Mouse (Mus musculus) kidney, adult 2 months (tissue): ENCODE data around the gene Hist1h2af.

ENCODE experiments used
- CTCF ChIP-seq: fragments of 200-500 bp; conservative IDR thresholded peaks from 2 replicates; pipeline ENCODE4 v1.5.1; 2011; ENCODE audit warnings: low read depth, mild to moderate bottlenecking, control low read depth, low read length, moderate library complexity, mixed read lengths; ENCODE audit not compliant: insufficient read depth, insufficient read length
- POLR2A ChIP-seq: fragments of 200-500 bp; IDR thresholded peaks from one replicate; pipeline ENCODE4 v1.6.1; 2011; ENCODE audit warnings: low read depth, low read length, control low read depth

GRCm38 (mm10) chr13:23497656-23498321 is 35.9 kb upstream of the Hist1h2af start:
- TF ChIP-seq CTCF, result no peak
- TF ChIP-seq POLR2A, result no peak
